In genomic region chr12:70592821-70593220, GRCm38 (mm10) we compare ENCODE assay signal across 25 mouse cellular contexts.
DNase-seq lines count a peak whose midpoint lies in the region.
"Had no signal": no experiment of that assay in that cellular context is flagged by ENCODE, and none has a peak within 500 bp of the region (broad histone marks: within the 10 kb centered on the region; RNA-seq: fewer than 3 reads in every experiment).

No protein-coding gene starts in this region.

- H3K9me3 ChIP-seq in heart, embryonic 10.5 days, result no peaks in the 10 kb centered on the region
- H3K9me3 ChIP-seq: forebrain, embryonic 10.5 days; G1E; hindbrain, embryonic 10.5 days; limb, embryonic 15.5 days; megakaryocyte, embryonic 14.5 days had no signal

- H3K36me3 ChIP-seq in heart, embryonic 10.5 days, result no peaks in the 10 kb centered on the region
- H3K36me3 ChIP-seq: forebrain, embryonic 10.5 days; G1E; hindbrain, embryonic 10.5 days; limb, embryonic 15.5 days had no signal

- no peaks in the 10 kb centered on the region for H3K27me3 ChIP-seq in heart, embryonic 10.5 days (ENCODE audit: insufficient read depth, poor library complexity, severe bottlenecking)
- H3K27me3 ChIP-seq: CH12.LX; limb, embryonic 15.5 days; Patski had no signal

- intact Hi-C loops in heart, postnatal 36 days (cut with DNase I), result no loop called here

- H3K4me3 ChIP-seq in heart, embryonic 10.5 days, result no peak overlapping the region
- H3K4me3 ChIP-seq: forebrain, embryonic 10.5 days; hindbrain, embryonic 10.5 days; limb, embryonic 15.5 days; megakaryocyte, embryonic 14.5 days had no signal

- peak; percentile 64 for DNase-seq in heart, embryonic 10.5 days (ENCODE audit: low spot score)
- DNase-seq in heart, postnatal 36 days, result no peak
- peak; percentile 74 for DNase-seq in gastrocnemius, adult 18-20 months (ENCODE audit: low spot score)
- peak; percentile 37 to 44 for DNase-seq in gastrocnemius, adult 8-10 months (ENCODE audit: low spot score in 2 of 2)
- DNase-seq in kidney, postnatal 10 days, result peak; percentile 36
- no peak for DNase-seq in thymus, postnatal 25 days
- no peak for DNase-seq in right cerebral cortex, postnatal 4 days
- DNase-seq: B cell, adult 2 months; cerebellum, adult 11 months; cerebellum, postnatal 14 days; layer of hippocampus, adult 9-11 months; left cerebral cortex, postnatal 4 days; lung, embryonic 14.5 days; lung, postnatal 36 days; right cerebral cortex, adult 18-20 months; thymus, adult 18-20 months; thymus, postnatal 4 days had no signal

- H3K27ac ChIP-seq in heart, embryonic 10.5 days, result no peak overlapping the region
- H3K27ac ChIP-seq: forebrain, embryonic 10.5 days; hindbrain, embryonic 10.5 days; limb, embryonic 15.5 days; liver, embryonic 14.5 days had no signal

- H3K4me1 ChIP-seq in heart, embryonic 10.5 days, result peaks cover 5% of the 10 kb centered on the region; the same call in 1 of the 2 replicates
- H3K4me1 ChIP-seq: forebrain, embryonic 10.5 days; megakaryocyte, embryonic 14.5 days had no signal

- 92% methylated on average over 4 of the region's 4 CpGs for WGBS in heart, embryonic 10.5 days

Comparison
In these comparisons a context has a peak if more than half of its experiments do, and no peak if none do; other contexts are left out.
1. DNase-seq: peak in heart, embryonic 10.5 days (single experiment), gastrocnemius, adult 18-20 months (single experiment), gastrocnemius, adult 8-10 months (2 of 2) and kidney, postnatal 10 days (single experiment); none in heart, postnatal 36 days (0 of 2), thymus, postnatal 25 days (single experiment) and right cerebral cortex, postnatal 4 days (single experiment).